Mouse (Mus musculus) macrophage (primary cell): ENCODE results near the gene Dcdc2c. TPM values are rescaled to one million over a fixed set of nuclear protein-coding genes. Genes with fewer than 3 reads are reported as not detected.

Experiments
- H3K27ac ChIP-seq: fragments of 350-480 bp; formaldehyde crosslinking; 2 replicates; pipeline ENCODE4 v1.9.0; 2021
- H3K36me3 ChIP-seq: fragments of 350-480 bp; formaldehyde crosslinking; 2 replicates; pipeline ENCODE4 v1.9.0; 2021; ENCODE audit errors: inconsistent target
- H3K4me3 ChIP-seq: fragments of 350-480 bp; formaldehyde crosslinking; 2 replicates; pipeline ENCODE4 v1.9.0; 2021; ENCODE audit errors: inconsistent target
- H3K79me2 ChIP-seq: fragments of 350-480 bp; formaldehyde crosslinking; 2 replicates; pipeline ENCODE4 v1.9.0; 2021; ENCODE audit errors: inconsistent target
- WGBS: methylation state at CpG from one replicate; pipeline ENCODE4 v1.1.7; 2026; ENCODE audit warnings: inconsistent platforms; ENCODE audit not compliant: missing documents; 5-methylcytosine and 5-hydroxymethylcytosine counted together
- polyA plus RNA-seq: library from polyadenylated mRNA; stranded (reverse); fragments of 250-400 nt; gene quantifications from 3 replicates; pipeline ENCODE4 v1.2.4, GENCODE M21; 2018; ENCODE audit warnings: inconsistent platforms

The Dcdc2c gene
- polyA plus RNA-seq, 1 experiment from 2014 or later: not detected

DNA sequence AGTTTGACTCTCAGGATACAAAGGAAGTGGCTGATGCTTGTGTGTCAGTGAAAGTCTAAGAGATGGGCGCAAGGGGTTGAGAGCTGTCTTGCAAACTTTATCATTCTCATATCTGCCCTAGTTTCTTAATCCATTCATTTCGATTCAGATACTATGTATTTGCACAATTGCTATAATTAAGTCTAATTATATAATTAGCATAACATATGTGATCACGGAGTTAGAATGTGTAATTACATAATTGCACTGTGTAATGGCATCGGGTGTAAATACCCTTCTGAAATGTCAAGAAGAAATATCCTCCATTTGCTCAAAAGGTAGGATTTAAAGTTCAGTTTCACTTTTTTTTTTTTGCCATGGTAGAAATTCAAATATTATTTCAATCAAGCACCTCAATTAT, 149.9 kb downstream of the Dcdc2c start:
- 95% methylated on average over 4 of the region's 4 CpGs for WGBS
- no peak overlapping the region for H3K4me3 ChIP-seq
- H3K27ac ChIP-seq: no peak overlapping the region
- H3K79me2 ChIP-seq: no peaks in the 10 kb centered on the region
- no peaks in the 10 kb centered on the region for H3K36me3 ChIP-seq

DNA sequence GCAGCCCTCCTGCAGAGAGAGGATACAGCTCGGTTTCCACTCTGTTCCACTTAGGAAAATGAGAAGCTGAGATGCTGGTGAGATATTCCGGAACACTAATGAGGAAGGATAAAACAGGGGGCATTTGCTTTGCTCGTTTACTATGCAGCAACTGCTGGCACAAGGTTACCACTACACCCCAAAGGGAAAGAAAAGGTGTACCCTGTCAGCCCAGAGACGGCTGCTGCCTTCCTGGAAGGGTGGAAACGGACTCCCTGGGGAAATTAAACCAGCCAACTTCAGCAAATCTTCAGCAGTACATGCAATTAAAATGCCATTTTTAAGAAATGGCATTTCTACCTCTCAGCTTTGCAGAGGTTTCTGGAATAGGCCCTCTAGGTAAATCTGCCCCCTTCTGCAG, 150.8 kb downstream of the Dcdc2c start:
- Histone ChIP-seq H3K4me3 (no peak overlapping the region), H3K79me2 (no peaks in the 10 kb centered on the region), H3K36me3 (no peaks in the 10 kb centered on the region), H3K27ac (no peak overlapping the region)
- WGBS: 69% methylated on average over 5 of the region's 5 CpGs

DNA sequence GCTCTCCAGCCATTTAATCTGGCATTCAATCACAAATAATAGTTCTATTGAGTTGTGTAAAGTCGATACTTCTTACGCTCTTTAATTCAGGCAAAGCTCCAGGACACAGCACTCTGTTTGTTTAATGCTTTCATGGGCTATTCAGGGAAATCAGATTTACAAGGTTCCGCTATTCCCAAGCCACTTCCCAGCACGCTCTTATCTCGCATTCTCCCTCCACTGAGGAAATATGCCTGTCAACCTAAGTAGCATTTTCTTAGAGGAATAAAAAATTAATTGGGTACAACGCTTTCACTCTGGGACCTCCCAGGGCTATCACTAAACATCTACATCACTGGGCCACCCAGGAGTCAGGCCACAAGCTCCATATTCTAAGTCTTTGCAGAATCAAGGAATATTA, 160.1 kb downstream of the Dcdc2c start:
- WGBS: 89% methylated on average over 6 of the region's 6 CpGs
- Histone ChIP-seq H3K4me3 (no peak overlapping the region), H3K27ac (no peak overlapping the region), H3K36me3 (no peaks in the 10 kb centered on the region), H3K79me2 (no peaks in the 10 kb centered on the region)

Other genes starting within 250 kb of the Dcdc2c start
- not detected in 3 replicates for gene Allc, start 30.1 kb upstream of the Dcdc2c start, polyA plus RNA-seq
- gene Colec11, start 71.0 kb upstream of the Dcdc2c start, polyA plus RNA-seq: not detected in 3 replicates
- gene Rps7, start 83.6 kb upstream of the Dcdc2c start, polyA plus RNA-seq: 564 to 875 TPM (median 829 TPM) in 3 replicates
- 16.6 to 20.1 TPM (median 16.7 TPM) in 3 replicates for gene Rnaseh1, start 97.2 kb upstream of the Dcdc2c start, polyA plus RNA-seq
- 40.2 to 88.4 TPM (median 71.6 TPM) in 3 replicates for gene Adi1, start 122.8 kb upstream of the Dcdc2c start, polyA plus RNA-seq
- 18.0 to 21.8 TPM (median 20.5 TPM) in 3 replicates for gene Trappc12, start 198.1 kb upstream of the Dcdc2c start, polyA plus RNA-seq
- 8.4 to 17.5 TPM (median 16.8 TPM) in 3 replicates for gene Eipr1, start 199.4 kb upstream of the Dcdc2c start, polyA plus RNA-seq